ENCODE assay signal across 8 mouse cellular contexts in the genomic region with DNA sequence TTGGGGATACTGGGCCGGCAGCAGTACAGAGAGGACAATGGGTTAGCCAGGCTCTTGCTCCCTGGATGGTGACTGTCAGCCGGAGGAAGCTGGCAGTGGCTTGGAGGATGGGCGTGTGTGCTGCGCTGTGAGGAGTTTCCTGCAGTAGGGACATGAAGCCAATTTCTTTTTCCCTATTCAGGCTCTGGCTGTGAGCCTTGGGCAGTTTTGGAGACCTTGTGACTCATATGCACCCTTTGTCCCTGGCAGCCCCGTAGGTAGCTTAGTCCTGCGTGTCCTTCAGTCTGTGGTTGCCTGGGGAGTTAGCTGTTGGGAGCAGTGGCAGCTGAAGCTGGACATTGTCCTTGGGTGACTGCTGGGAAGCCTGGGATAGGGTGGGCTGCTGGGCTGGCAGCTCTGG.
DNase-seq lines count a peak whose midpoint lies in the region.

No protein-coding gene starts in this region.

- DNase-seq in right cerebral cortex, postnatal 10 days (ENCODE audit: low spot score in 2 of 2): peak; percentile 57 to 64
- no peak for DNase-seq in right cerebral cortex, postnatal 36 days (ENCODE audit: low spot score in 2 of 2)
- peak; percentile 60 for DNase-seq in gastrocnemius, postnatal 14 days
- DNase-seq in kidney, adult 11 months: peak; percentile 91
- peak; percentile 76 for DNase-seq in lung, postnatal 25 days (ENCODE audit: low spot score)
- DNase-seq in frontal cortex, postnatal 36 days (ENCODE audit: low spot score in 2 of 2): no peak
- no peak for DNase-seq in left cerebral cortex, adult 11 months (ENCODE audit: low spot score)
- DNase-seq in right cerebral cortex, adult 2 months (ENCODE audit: low spot score in 2 of 2): no peak

- intact Hi-C loops in gastrocnemius, postnatal 14 days (cut with DNase I; ENCODE audit: low total_unique reads): no loop called here

Comparison
In these comparisons a context has a peak if more than half of its experiments do, and no peak if none do; other contexts are left out.
1. DNase-seq: peak in right cerebral cortex, postnatal 10 days (2 of 2), gastrocnemius, postnatal 14 days (single experiment), kidney, adult 11 months (single experiment) and lung, postnatal 25 days (single experiment); none in right cerebral cortex, postnatal 36 days (0 of 2), frontal cortex, postnatal 36 days (0 of 2), left cerebral cortex, adult 11 months (single experiment) and right cerebral cortex, adult 2 months (0 of 2).